Mouse (Mus musculus) bone marrow, adult 2 months (tissue): ENCODE results near the gene Col10a1.

Experiments
- CTCF ChIP-seq: fragments of 200-500 bp; IDR thresholded peaks from 2 replicates; pipeline ENCODE4 v1.5.1; 2011; ENCODE audit warnings: low read length, control low read depth; ENCODE audit not compliant: control insufficient read depth, insufficient read depth
- POLR2A ChIP-seq: fragments of 200-500 bp; IDR thresholded peaks from 2 replicates; pipeline ENCODE4 v1.6.1; 2011; ENCODE audit warnings: low read depth, mild to moderate bottlenecking, control low read depth, low read length, borderline replicate concordance; ENCODE audit not compliant: control insufficient read depth

DNA sequence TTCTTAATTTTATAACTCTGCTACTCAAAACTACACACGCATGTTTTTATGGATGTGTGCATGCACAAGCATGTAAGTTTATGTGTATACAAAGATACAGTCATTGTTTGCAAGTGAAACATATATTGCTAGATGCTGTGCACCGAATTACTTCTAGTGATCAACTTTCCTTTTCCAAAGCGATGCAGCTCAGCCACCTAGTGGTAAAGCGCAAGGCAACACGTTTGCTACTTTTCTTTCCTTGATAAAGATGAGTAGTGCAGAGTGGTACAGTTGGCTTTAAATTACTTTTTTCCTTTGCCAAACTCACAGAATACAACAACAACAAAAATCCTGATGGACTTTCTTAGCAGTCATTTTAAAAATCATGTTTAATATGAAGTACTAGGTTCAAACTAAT is 21.6 kb upstream of the Col10a1 start:
- no peak for TF ChIP-seq POLR2A
- no peak for TF ChIP-seq CTCF
